In the genomic region with DNA sequence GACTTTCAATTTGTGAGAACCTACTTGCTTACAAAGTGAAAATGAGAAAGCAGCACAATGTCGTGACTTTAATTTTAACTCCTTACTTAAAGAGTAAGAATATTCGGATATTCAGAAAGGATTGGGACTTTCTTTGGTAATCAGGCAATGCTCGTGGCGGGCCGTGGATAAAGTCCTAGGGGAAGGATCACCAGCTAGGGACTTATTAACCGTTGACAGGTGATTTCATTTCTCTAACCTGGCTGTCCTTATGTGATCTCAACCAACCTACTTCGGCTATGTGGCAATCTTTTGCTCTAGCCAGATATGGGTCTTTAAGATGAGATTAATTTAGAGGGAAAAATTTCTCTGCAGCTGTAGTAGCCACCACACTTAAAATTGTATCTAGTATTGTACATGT, we compare ENCODE assay signal across 8 mouse cellular contexts. TPM values are rescaled to one million over a fixed set of nuclear protein-coding genes. Genes with fewer than 3 reads are reported as not detected.
DNase-seq lines count a peak whose midpoint lies in the region; ATAC-seq and TF ChIP-seq lines count a peak whose summit lies in the region.

No protein-coding gene starts in this region.

- no peak for ATAC-seq in hindbrain, embryonic 12.5 days (ENCODE audit: low FRiP score)
- no peak for ATAC-seq in liver, embryonic 11.5 days (replicated peaks; ENCODE audit: low FRiP score)

- WGBS in hindbrain, embryonic 12.5 days: 88% methylated on average over 7 of the region's 7 CpGs
- WGBS in liver, embryonic 11.5 days: 88% methylated on average over 7 of the region's 7 CpGs

- H3K9ac ChIP-seq in CH12.LX (ENCODE audit: insufficient read depth, low read depth): peak overlapping the region; percentile 91; the same call in 1 of the 2 replicates
- no peak overlapping the region for H3K9ac ChIP-seq in hindbrain, embryonic 12.5 days
- H3K9ac ChIP-seq in liver, embryonic 11.5 days (ENCODE audit: low read depth, low read length): no peak overlapping the region

- TF ChIP-seq CTCF in gastrocnemius, adult 2 months (IDR thresholded peaks at IDR 0.05): no peak
- no peak for TF ChIP-seq CTCF in CH12.LX (conservative IDR thresholded peaks at IDR 0.05 in 1 of 2, IDR thresholded peaks at IDR 0.05 in 1 of 2; ENCODE audit: low read depth in 2 of 2, low read length in 2 of 2)

- dilution Hi-C loops in CH12.LX (cut with MboI; ENCODE audit: extremely low pct_ligation_motif_present, extremely low pct_unique_long_range_greater_than_20kb, low sequenced_read_pairs): no loop called here

- H3K36me3 ChIP-seq in CH12.LX (replicated peaks in 1 of 2; ENCODE audit: control insufficient read depth in 1 of 2, insufficient read depth in 1 of 2, low read length in 1 of 2): peaks cover 33 to 57% of the 10 kb centered on the region in 2 experiments
- H3K36me3 ChIP-seq in hindbrain, embryonic 12.5 days: peaks cover 50% of the 10 kb centered on the region
- H3K36me3 ChIP-seq in liver, embryonic 11.5 days (ENCODE audit: control insufficient read depth, insufficient read depth, low read length): peaks cover 35% of the 10 kb centered on the region

- no peaks in the 10 kb centered on the region for H3K9me3 ChIP-seq in CH12.LX (replicated peaks; ENCODE audit: low read length)
- H3K9me3 ChIP-seq in hindbrain, embryonic 12.5 days (replicated peaks): no peaks in the 10 kb centered on the region
- H3K9me3 ChIP-seq in liver, embryonic 11.5 days (ENCODE audit: control insufficient read depth, low read length): no peaks in the 10 kb centered on the region

- intact Hi-C loops in gastrocnemius, adult 2 months (cut with DNase I): no loop called here
- intact Hi-C loops in gastrocnemius, postnatal 36 days (cut with DNase I): no loop called here

- peak overlapping the region; percentile 94 for H3K4me3 ChIP-seq in gastrocnemius, adult 2 months
- H3K4me3 ChIP-seq in CH12.LX (replicated peaks in 1 of 3; ENCODE audit: low read depth in 2 of 3, low read length in 2 of 3, poor library complexity in 1 of 3): no peak overlapping the region
- H3K4me3 ChIP-seq in hindbrain, embryonic 12.5 days: peak overlapping the region; percentile 94; the same call in 1 of the 2 replicates
- H3K4me3 ChIP-seq in liver, embryonic 11.5 days (ENCODE audit: low read depth, low read length): peak overlapping the region; percentile 85

- peaks cover 5 to 46% of the 10 kb centered on the region in 2 experiments; a peak in 3 of 4 replicates for H3K4me1 ChIP-seq in CH12.LX (ENCODE audit: control insufficient read depth in 1 of 2, insufficient read depth in 2 of 2)
- H3K4me1 ChIP-seq in hindbrain, embryonic 12.5 days: peaks cover 42% of the 10 kb centered on the region
- H3K4me1 ChIP-seq in liver, embryonic 11.5 days (replicated peaks; ENCODE audit: control insufficient read depth, insufficient read depth, low read length): peaks cover 37% of the 10 kb centered on the region

- TF ChIP-seq EP300 in CH12.LX (IDR thresholded peaks at IDR 0.05; ENCODE audit: low read length): no peak

- H3K4me2 ChIP-seq in CH12.LX (ENCODE audit: insufficient read depth, low read depth, poor library complexity, severe bottlenecking): peak overlapping the region; percentile 94
- H3K4me2 ChIP-seq in hindbrain, embryonic 12.5 days (replicated peaks): peak overlapping the region; percentile 78
- H3K4me2 ChIP-seq in liver, embryonic 11.5 days: peak overlapping the region; percentile 93

- peaks cover 48% of the 10 kb centered on the region for H3K79me2 ChIP-seq in CH12.LX (replicated peaks; ENCODE audit: control insufficient read depth, extremely low read depth, insufficient read depth, poor library complexity, severe bottlenecking)

- TF ChIP-seq RAD21 in CH12.LX (IDR thresholded peaks at IDR 0.05; ENCODE audit: low read depth, low read length): no peak

- no peak overlapping the region for H3K27ac ChIP-seq in gastrocnemius, adult 2 months
- H3K27ac ChIP-seq in CH12.LX (ENCODE audit: insufficient read depth, low read depth): no peak overlapping the region
- H3K27ac ChIP-seq in hindbrain, embryonic 12.5 days: no peak overlapping the region
- H3K27ac ChIP-seq in liver, embryonic 11.5 days (ENCODE audit: low read depth, low read length): no peak overlapping the region

- TF ChIP-seq POLR2A in CH12.LX (IDR thresholded peaks at IDR 0.05; ENCODE audit: low read depth, low read length): no peak

- in situ Hi-C loops in CH12.LX (cut with MboI; ENCODE audit: low pct_ligation_motif_present, low pct_unique_long_range_greater_than_20kb, low sequenced_read_pairs): no loop called here

- no peaks in the 10 kb centered on the region for H3K27me3 ChIP-seq in CH12.LX (replicated peaks)
- no peaks in the 10 kb centered on the region for H3K27me3 ChIP-seq in hindbrain, embryonic 12.5 days
- H3K27me3 ChIP-seq in liver, embryonic 11.5 days (replicated peaks; ENCODE audit: control insufficient read depth, insufficient read depth, low read length): no peaks in the 10 kb centered on the region

- no peak for DNase-seq in gastrocnemius, adult 2 months
- DNase-seq in gastrocnemius, postnatal 36 days: no peak
- DNase-seq in CH12.LX (ENCODE audit: extremely low read depth): no peak
- DNase-seq in liver, embryonic 11.5 days (ENCODE audit: low spot score): no peak
- no peak for DNase-seq in right cerebral cortex, postnatal 10 days (ENCODE audit: low spot score in 2 of 2)
- DNase-seq in urinary bladder, postnatal 36 days (ENCODE audit: low spot score in 2 of 2): no peak
- no peak for DNase-seq in natural killer cell, adult 2 months (ENCODE audit: low spot score in 2 of 2)

TF ChIP-seq in CH12.LX, 34 proteins besides CTCF, POLR2A, EP300 and RAD21:
- no peak for TF ChIP-seq PAX5 (IDR thresholded peaks at IDR 0.05; ENCODE audit: low read length)
- no peak for TF ChIP-seq ZNF384 (IDR thresholded peaks at IDR 0.05; ENCODE audit: low read depth, low read length)
- TF ChIP-seq MEF2A (IDR thresholded peaks at IDR 0.05; ENCODE audit: borderline replicate concordance, low read depth, low read length): no peak
- TF ChIP-seq JUND (conservative IDR thresholded peaks at IDR 0.05; ENCODE audit: low read depth, low read length): no peak
- no peak for TF ChIP-seq MAFK (IDR thresholded peaks at IDR 0.05; ENCODE audit: insufficient replicate concordance, low read length)
- no peak for TF ChIP-seq POLR2AphosphoS2 (IDR thresholded peaks at IDR 0.05; ENCODE audit: low read depth, low read length)
- TF ChIP-seq E2F4 (IDR thresholded peaks at IDR 0.05; ENCODE audit: insufficient replicate concordance, low read depth, low read length): no peak
- TF ChIP-seq CHD2 (IDR thresholded peaks at IDR 0.05; ENCODE audit: low read length): no peak
TF ChIP-seq in CH12.LX: peak in this region for 0.

RNA-seq across cellular contexts. Expression of gene Dnaja1, which starts 3.2 kb away (rescaled TPM):
- 10 to 100 TPM; 42.7 to 77.1 TPM for total RNA-seq in gastrocnemius, adult 2 months (2021)
- 10 to 100 TPM; 31.8 to 38.3 TPM for total RNA-seq in gastrocnemius, postnatal 36 days (2021)
- total RNA-seq in CH12.LX (2012; rRNA removed): 67.9 and 127 TPM in 2 replicates
- total RNA-seq in CH12.LX (2014; rRNA removed): 117 and 170 TPM in 2 replicates
- polyA plus RNA-seq in CH12.LX (2012; ENCODE audit: insufficient read length, low read depth): 412 and 485 TPM in 2 replicates
- 654 and 704 TPM in 2 replicates for polyA plus RNA-seq in hindbrain, embryonic 12.5 days (2016; fragmentation: Nextera tagmentation; extraction: Ambion mirVana)
- 389 and 420 TPM in 2 replicates for polyA plus RNA-seq in liver, embryonic 11.5 days (2014; fragmentation: Nextera tagmentation; extraction: Ambion mirVana)

RNA-seq across cellular contexts. Expression of gene Aptx, which starts 22.1 kb away (rescaled TPM):
- 10 to 100 TPM; 14.2 to 15.3 TPM for total RNA-seq in gastrocnemius, adult 2 months (2021)
- 10 to 100 TPM; 14.4 to 15.5 TPM for total RNA-seq in gastrocnemius, postnatal 36 days (2021)
- total RNA-seq in CH12.LX (2012; rRNA removed): 15.1 and 17.0 TPM in 2 replicates
- 15.8 and 16.6 TPM in 2 replicates for total RNA-seq in CH12.LX (2014; rRNA removed)
- 20.2 and 22.0 TPM in 2 replicates for polyA plus RNA-seq in CH12.LX (2012; ENCODE audit: insufficient read length, low read depth)
- 52.6 and 54.2 TPM in 2 replicates for polyA plus RNA-seq in hindbrain, embryonic 12.5 days (2016; fragmentation: Nextera tagmentation; extraction: Ambion mirVana)
- polyA plus RNA-seq in liver, embryonic 11.5 days (2014; fragmentation: Nextera tagmentation; extraction: Ambion mirVana): 21.2 and 23.4 TPM in 2 replicates

RNA-seq across cellular contexts. Expression of gene Smu1, which starts 32.6 kb away (rescaled TPM):
- 10 to 100 TPM; 33.1 to 34.2 TPM for total RNA-seq in gastrocnemius, adult 2 months (2021)
- 10 to 100 TPM; 23.7 to 28.3 TPM for total RNA-seq in gastrocnemius, postnatal 36 days (2021)
- total RNA-seq in CH12.LX (2012; rRNA removed) (93.4 and 108 TPM in 2 replicates), CH12.LX (2014; rRNA removed) (182 and 183 TPM in 2 replicates)
- polyA plus RNA-seq in CH12.LX (2012; ENCODE audit: insufficient read length, low read depth): 111 and 118 TPM in 2 replicates
- 135 and 137 TPM in 2 replicates for polyA plus RNA-seq in hindbrain, embryonic 12.5 days (2016; fragmentation: Nextera tagmentation; extraction: Ambion mirVana)
- 167 and 178 TPM in 2 replicates for polyA plus RNA-seq in liver, embryonic 11.5 days (2014; fragmentation: Nextera tagmentation; extraction: Ambion mirVana)

Comparison
In these comparisons a context has a peak if more than half of its experiments do, and no peak if none do; other contexts are left out.
1. H3K4me3 ChIP-seq: peak in gastrocnemius, adult 2 months (single experiment), hindbrain, embryonic 12.5 days (single experiment) and liver, embryonic 11.5 days (single experiment); none in CH12.LX (0 of 3).
2. Peak in every context shown above with its lines, with median percentiles within 50 percentile points of each other: H3K4me2 ChIP-seq.